Mouse (Mus musculus) limb, embryonic 11.5 days (tissue): ENCODE measurements around the gene Nfic. TPM values are rescaled to one million over a fixed set of nuclear protein-coding genes. Genes with fewer than 3 reads are reported as not detected.

Source experiments
- microRNA-seq: library from miRNA; unstranded; fragments of <30 nt; microRNA quantifications from one replicate; pipeline ENCODE4, GENCODE M21; 2016
- polyA plus RNA-seq: library from polyadenylated mRNA; unstranded; fragments of >200 nt; fragmentation: Nextera tagmentation; extraction: Ambion mirVana; gene quantifications from 2 replicates; pipeline ENCODE4 v1.2.1, GENCODE M21; 2014

Gene Nfic
- polyA plus RNA-seq, 1 experiment from 2014 or later: 16.7 TPM

Small RNA genes within 50 kb of the gene (microRNA-seq; reads per million reads assigned to microRNA genes)
- gene Gm25595 (not detected), gene Mir1191b (not detected), gene Mir6913 (not detected)

Other genes starting within 250 kb of the Nfic start
- 0.11 and 0.27 TPM in 2 replicates for gene Atcay, start 224.8 kb downstream of the Nfic start, polyA plus RNA-seq
- gene Zfr2, start 222.5 kb downstream of the Nfic start, polyA plus RNA-seq: 3.4 and 4.2 TPM in 2 replicates
- 1.2 and 2.3 TPM in 2 replicates for gene Matk, start 202.7 kb downstream of the Nfic start, polyA plus RNA-seq
- 198 and 217 TPM in 2 replicates for gene Mrpl54, start 188.7 kb downstream of the Nfic start, polyA plus RNA-seq
- 45.3 and 46.3 TPM in 2 replicates for gene Apba3, start 188.7 kb downstream of the Nfic start, polyA plus RNA-seq
- 2.0 TPM in 2 replicates for gene Tjp3, start 164.1 kb downstream of the Nfic start, polyA plus RNA-seq
- gene Pip5k1c, start 162.7 kb downstream of the Nfic start, polyA plus RNA-seq: 49.0 and 60.6 TPM in 2 replicates
- 35.9 and 40.0 TPM in 2 replicates for gene Cactin, start 134.5 kb downstream of the Nfic start, polyA plus RNA-seq
- 1.7 and 1.8 TPM in 2 replicates for gene Tbxa2r, start 126.9 kb downstream of the Nfic start, polyA plus RNA-seq
- not detected in 2 replicates for gene Gipc3, start 112.4 kb downstream of the Nfic start, polyA plus RNA-seq
- gene Hmg20b, start 105.2 kb downstream of the Nfic start, polyA plus RNA-seq: 129 and 130 TPM in 2 replicates
- 4.7 and 5.9 TPM in 2 replicates for gene Mfsd12, start 98.1 kb downstream of the Nfic start, polyA plus RNA-seq
- 0.21 and 0.45 TPM in 2 replicates for gene 4930404N11Rik, start 89.8 kb downstream of the Nfic start, polyA plus RNA-seq
- 107 and 119 TPM in 2 replicates for gene Fzr1, start 77.1 kb downstream of the Nfic start, polyA plus RNA-seq
- 53.7 and 55.7 TPM in 2 replicates for gene Dohh, start 71.2 kb downstream of the Nfic start, polyA plus RNA-seq
- 2.1 and 2.8 TPM in 2 replicates for gene Gm48551, start 71.2 kb downstream of the Nfic start, polyA plus RNA-seq
- gene Gm48552, start 66.6 kb downstream of the Nfic start, polyA plus RNA-seq: 0.40 and 1.0 TPM in 2 replicates
- gene Smim24, start 62.6 kb downstream of the Nfic start, polyA plus RNA-seq: 3.4 and 3.5 TPM in 2 replicates
- gene Celf5, start 27.1 kb upstream of the Nfic start, polyA plus RNA-seq: 0.33 and 0.77 TPM in 2 replicates
- gene Ncln, start 40.8 kb upstream of the Nfic start, polyA plus RNA-seq: 60.3 and 66.8 TPM in 2 replicates
- gene S1pr4, start 44.5 kb upstream of the Nfic start, polyA plus RNA-seq: 0.10 and 0.43 TPM in 2 replicates
- 0.99 and 1.1 TPM in 2 replicates for gene Gna15, start 68.6 kb upstream of the Nfic start, polyA plus RNA-seq
- gene Gna11, start 89.6 kb upstream of the Nfic start, polyA plus RNA-seq: 80.3 and 82.1 TPM in 2 replicates
- 259 and 343 TPM in 2 replicates for gene Aes, start 103.9 kb upstream of the Nfic start, polyA plus RNA-seq
- 13.7 and 18.4 TPM in 2 replicates for gene Tle2, start 118.9 kb upstream of the Nfic start, polyA plus RNA-seq
- 11.1 and 11.6 TPM in 2 replicates for gene Tle6, start 145.4 kb upstream of the Nfic start, polyA plus RNA-seq
- gene BC025920, start 150.6 kb upstream of the Nfic start, polyA plus RNA-seq: 0.63 and 1.5 TPM in 2 replicates
- gene Sirt6, start 172.2 kb upstream of the Nfic start, polyA plus RNA-seq: 46.2 and 46.5 TPM in 2 replicates
- 4.3 and 5.5 TPM in 2 replicates for gene Ankrd24, start 172.9 kb upstream of the Nfic start, polyA plus RNA-seq
- gene Gm10778, start 193.4 kb upstream of the Nfic start, polyA plus RNA-seq: 5.5 and 6.2 TPM in 2 replicates
- 17.2 and 17.3 TPM in 2 replicates for gene Zfp433, start 249.2 kb upstream of the Nfic start, polyA plus RNA-seq